Mouse (Mus musculus) brown adipose tissue, adult 24 weeks (tissue): ENCODE measurements around the gene Ttyh3. TPM values are rescaled to one million over a fixed set of nuclear protein-coding genes. Genes with fewer than 3 reads are reported as not detected.
A peak's percentile ranks its signal among the peaks of the same experiment; 100 is the strongest.

Experiments used
- H3K27ac ChIP-seq: fragments of 200-500 bp; replicated peaks from 2 replicates; pipeline ENCODE4 v1.5.1; 2012; ENCODE audit warnings: low read depth, mild to moderate bottlenecking, low read length
- H3K4me1 ChIP-seq: fragments of 200-500 bp; 2 replicates; pipeline ENCODE4 v1.6.1; 2012; ENCODE audit warnings: low read length, mixed read lengths; ENCODE audit not compliant: control insufficient read depth, insufficient read depth, insufficient read length
- H3K4me3 ChIP-seq: fragments of 200-500 bp; 2 replicates; pipeline ENCODE4 v1.5.1; 2012; ENCODE audit warnings: low read depth, mild to moderate bottlenecking, low read length, moderate library complexity; ENCODE audit not compliant: insufficient read depth
- polyA plus RNA-seq: library from polyadenylated mRNA; stranded (reverse); fragments of >200 nt; gene quantifications from 2 replicates; pipeline ENCODE4 v1.2.4, GENCODE M21; 2012; ENCODE audit not compliant: missing spikeins, insufficient read depth, insufficient read length

Gene Ttyh3
- polyA plus RNA-seq, 1 experiment: 4.8 TPM

GRCm38 (mm10) chr5:140644263-140644662, 4.6 kb downstream of the Ttyh3 start:
- H3K4me1 ChIP-seq: peaks cover 20% of the 10 kb centered on the region
- H3K27ac ChIP-seq: no peak overlapping the region
- H3K4me3 ChIP-seq: no peak overlapping the region

- Histone ChIP-seq H3K27ac (peak overlapping the region; percentile 59), H3K4me3 (no peak overlapping the region), H3K4me1 (peaks cover 22% of the 10 kb centered on the region)
These were observed 6.8 kb downstream of the Ttyh3 start for GRCm38 (mm10) chr5:140642076-140642475.

DNA sequence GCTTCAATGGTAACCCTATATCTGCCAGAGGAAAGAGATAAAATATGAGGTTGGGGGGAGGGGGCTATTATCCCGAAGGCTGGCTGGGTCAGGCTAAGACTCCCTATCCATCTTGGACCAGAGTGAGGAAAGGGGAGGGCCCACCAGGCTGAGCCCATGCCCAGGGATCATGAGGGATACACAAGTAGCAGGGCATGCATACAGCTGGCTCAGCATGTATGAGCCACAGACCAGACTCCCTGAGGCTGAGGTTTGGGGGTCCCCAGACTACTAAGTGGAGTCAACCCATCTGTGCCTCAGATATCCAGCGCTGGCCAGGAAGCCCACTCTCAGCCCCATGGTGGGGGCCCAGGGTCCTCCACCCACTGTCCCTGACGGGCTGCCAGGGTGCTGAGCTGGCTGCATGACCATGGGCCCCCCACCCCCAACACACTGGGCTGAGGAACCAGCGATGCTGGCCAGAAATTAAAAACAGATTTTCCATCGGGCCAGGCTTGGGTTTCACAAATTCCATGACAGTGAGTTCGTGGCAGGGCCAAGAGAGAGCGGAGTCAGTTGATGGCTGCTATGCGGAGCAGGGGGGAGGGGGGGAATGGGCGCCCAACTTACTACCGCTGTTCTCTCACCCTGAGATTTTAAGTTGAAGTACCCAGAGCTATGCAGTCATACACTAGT, 7.4 kb downstream of the Ttyh3 start:
- Histone ChIP-seq H3K4me1 (peaks cover 25% of the 10 kb centered on the region), H3K4me3 (no peak overlapping the region), H3K27ac (peak overlapping the region; percentile 50)

DNA sequence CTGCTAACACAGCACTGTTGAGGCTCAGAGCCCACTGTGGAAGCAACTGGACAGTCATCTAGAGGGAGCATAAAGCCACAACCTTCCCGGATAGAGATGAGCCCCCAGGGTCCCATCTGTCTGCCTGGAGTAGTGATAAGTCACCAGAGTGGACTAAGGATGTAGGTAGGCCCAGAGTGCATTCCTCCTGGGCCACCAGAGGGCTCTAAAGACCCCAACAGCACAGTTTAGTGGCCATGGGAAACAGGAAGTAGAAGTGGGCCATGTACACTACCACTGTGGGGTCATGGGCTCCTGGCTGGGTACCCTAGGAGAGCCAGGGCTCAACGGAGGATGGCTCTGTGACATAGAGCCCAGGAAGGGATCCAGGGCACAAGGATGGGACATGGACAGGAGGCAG, 8.0 kb downstream of the Ttyh3 start:
- no peak overlapping the region for H3K4me3 ChIP-seq
- H3K4me1 ChIP-seq: peaks cover 26% of the 10 kb centered on the region
- H3K27ac ChIP-seq: no peak overlapping the region

DNA sequence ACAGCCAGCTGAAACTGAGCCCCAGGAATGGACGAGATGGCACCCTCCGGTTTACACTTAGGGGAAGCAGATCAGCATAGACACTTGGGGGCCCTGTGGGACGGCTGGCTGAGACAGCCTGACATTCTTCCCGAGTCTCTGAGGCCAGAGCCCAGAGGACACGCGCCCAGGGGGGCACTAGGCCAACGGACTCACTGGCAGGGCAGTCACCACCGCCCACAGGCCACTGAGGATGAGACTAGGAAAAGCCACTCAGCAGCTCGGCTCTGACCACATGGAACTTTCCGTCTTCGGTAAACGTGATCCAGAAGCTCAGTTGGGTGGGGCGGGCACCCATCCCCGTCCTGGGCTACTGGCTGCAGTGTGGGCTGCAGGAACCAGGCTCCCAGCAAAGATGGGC, 9.0 kb downstream of the Ttyh3 start:
- peaks cover 26% of the 10 kb centered on the region for H3K4me1 ChIP-seq
- H3K27ac ChIP-seq: 0 out of 2 replicates have a peak overlapping the region, but pooled peaks have one; percentile 5
- H3K4me3 ChIP-seq: no peak overlapping the region

- peaks cover 23% of the 10 kb centered on the region for H3K4me1 ChIP-seq
- H3K27ac ChIP-seq: no peak overlapping the region
- H3K4me3 ChIP-seq: no peak overlapping the region
These were observed 9.5 kb downstream of the Ttyh3 start for GRCm38 (mm10) chr5:140639312-140639711.

DNA sequence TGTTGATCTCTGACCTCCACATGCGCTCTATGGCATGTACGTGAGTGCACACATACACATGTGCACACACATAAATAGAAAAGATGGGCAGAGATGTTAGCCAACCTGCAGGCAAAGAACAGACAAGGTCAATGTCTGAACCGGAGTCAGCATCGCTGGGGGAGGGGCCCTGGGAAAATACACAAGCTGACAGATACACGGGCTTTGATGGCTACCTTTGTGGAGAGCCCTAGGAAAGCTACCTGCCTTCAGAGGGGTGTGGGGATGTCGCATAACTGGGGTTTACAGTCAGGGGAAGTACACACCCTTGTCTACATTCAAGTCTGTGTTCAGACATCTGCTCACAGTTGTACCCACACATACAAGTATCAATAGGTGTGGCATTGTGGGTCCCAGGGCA, 10.3 kb downstream of the Ttyh3 start:
- Histone ChIP-seq H3K27ac (no peak overlapping the region), H3K4me3 (no peak overlapping the region), H3K4me1 (peaks cover 23% of the 10 kb centered on the region)

GRCm38 (mm10) chr5:140637989-140638388, 10.8 kb downstream of the Ttyh3 start:
- Histone ChIP-seq H3K27ac (no peak overlapping the region), H3K4me1 (peaks cover 23% of the 10 kb centered on the region), H3K4me3 (no peak overlapping the region)

DNA sequence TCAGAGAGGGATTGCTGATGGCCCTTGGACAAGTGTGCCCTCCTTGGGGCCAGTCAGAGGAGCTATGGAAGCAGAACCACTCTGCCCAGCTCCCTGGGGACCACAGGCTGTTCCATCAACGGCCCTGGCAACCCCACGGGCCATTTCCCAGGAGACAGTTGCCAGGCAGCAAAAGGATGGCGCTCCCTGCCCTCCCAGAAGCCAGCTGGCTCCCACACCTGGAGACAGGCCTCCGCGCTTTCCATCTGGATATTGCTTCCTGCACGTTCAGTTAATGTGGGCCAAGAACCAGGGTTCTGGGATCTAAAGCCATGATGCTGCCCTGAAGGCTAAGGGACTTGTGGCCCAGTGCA, 11.8 kb downstream of the Ttyh3 start:
- no peak overlapping the region for H3K4me3 ChIP-seq
- peak overlapping the region; percentile 75 for H3K27ac ChIP-seq
- peaks cover 23% of the 10 kb centered on the region for H3K4me1 ChIP-seq

DNA sequence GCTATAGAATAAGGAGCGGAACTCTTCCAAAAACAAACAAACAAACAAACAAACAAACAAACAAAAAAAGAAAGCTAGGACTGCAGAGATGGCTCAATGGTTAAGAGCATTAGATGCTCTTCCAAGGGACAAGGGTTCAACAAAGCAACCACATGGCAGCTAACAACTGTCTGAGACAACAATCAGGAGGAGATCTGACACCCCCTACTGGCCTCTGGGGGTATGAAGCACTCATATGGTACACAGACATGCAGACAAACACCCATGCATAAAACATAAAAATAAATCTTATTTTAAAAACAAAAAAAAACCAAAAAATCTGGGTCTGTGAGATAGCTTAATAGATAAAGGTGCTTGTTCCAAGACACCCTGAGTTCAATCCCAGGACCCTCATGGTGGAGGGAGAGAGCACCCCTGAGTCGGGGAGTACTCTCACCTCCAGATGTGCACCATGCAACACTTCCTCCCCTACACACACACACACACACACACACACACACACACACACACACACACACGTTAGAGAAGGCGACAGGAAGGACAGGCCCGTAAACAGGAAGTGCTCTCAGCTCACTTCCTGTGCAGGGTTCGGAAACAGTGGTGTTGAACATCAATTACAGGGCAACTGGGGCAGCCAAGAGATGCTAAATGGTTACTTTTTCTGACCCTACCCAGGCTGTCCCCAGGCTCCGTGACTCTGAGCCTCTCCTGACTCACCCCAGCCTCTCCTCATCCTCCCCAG, 12.3 kb downstream of the Ttyh3 start:
- peak overlapping the region; percentile 75 for H3K27ac ChIP-seq
- no peak overlapping the region for H3K4me3 ChIP-seq
- peaks cover 23% of the 10 kb centered on the region for H3K4me1 ChIP-seq

DNA sequence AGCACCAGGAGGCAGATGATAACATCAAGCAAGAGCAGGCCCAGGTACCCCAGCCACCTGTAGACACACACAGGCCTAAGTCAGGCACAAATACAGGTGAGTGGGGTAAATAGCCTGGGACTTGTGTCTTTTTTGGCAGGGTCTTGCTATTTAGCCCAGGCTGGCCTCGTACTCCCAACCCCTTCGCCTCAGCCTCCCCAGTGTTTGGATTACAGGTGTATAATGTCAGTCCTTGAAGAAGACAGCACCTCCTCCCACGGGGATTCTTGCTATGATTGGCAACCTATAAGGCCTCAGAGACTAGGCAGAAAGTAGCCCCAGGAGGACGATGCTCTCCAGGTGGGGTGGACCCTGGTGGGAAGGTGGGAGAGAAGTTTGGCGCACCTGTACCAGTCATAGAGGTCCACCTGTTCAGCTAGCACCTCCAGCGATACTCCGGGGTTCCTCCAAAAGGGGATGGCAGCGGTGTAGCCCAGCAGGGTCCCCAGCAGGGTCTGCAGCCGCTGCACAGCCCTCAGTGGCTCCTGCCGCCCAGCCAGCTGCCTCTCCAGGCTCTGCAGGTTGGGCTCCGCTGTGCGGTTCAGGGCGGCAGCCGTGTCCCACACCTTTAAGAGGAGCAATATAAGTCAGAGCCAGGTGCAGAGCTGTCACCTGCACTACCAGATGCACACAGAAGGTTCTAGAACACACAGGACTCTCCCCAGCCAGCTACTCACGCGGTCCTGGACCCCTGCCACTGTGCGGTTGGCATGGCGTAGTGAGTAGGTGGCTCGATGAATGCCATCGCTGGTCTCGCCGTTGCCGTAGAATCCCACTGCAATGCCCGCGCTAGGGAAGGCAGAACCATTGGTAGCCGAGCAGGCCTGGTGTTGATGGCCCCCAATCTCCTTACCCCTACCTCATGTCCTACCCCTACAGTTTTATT, 13.8 kb downstream of the Ttyh3 start:
- no peak overlapping the region for H3K4me3 ChIP-seq
- H3K27ac ChIP-seq: no peak overlapping the region
- H3K4me1 ChIP-seq: peaks cover 13% of the 10 kb centered on the region

DNA sequence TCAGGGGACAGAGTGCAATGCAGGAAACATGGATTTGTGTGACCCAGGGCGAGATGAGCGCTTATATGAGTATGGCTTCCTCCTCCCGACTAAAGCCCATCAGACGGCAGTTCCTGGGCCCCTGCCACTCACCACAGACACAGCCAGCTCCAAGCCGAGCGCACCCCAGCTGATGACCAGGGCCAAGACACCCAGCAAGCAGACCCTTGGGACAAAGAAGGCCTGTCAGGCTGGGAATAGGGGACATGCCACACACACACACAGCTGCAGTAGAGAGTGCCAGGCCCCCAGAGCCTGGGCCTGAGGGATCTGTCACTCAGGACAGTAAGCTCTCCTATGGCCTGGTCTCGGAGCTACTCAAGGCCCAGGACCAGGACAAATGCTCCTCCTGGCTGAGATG, 15.4 kb downstream of the Ttyh3 start:
- no peak overlapping the region for H3K27ac ChIP-seq
- H3K4me1 ChIP-seq: peaks cover 13% of the 10 kb centered on the region
- no peak overlapping the region for H3K4me3 ChIP-seq

GRCm38 (mm10) chr5:140628995-140629394, 19.8 kb downstream of the Ttyh3 start:
- Histone ChIP-seq H3K27ac (no peak overlapping the region), H3K4me1 (no peaks in the 10 kb centered on the region)

GRCm38 (mm10) chr5:140627580-140627979, 21.3 kb downstream of the Ttyh3 start:
- no peaks in the 10 kb centered on the region for H3K4me1 ChIP-seq
- H3K4me3 ChIP-seq: no peak overlapping the region
- no peak overlapping the region for H3K27ac ChIP-seq

More at GRCm38 (mm10) chr5:140628995-140629394, 19.8 kb downstream of the Ttyh3 start:
- H3K4me3 ChIP-seq: no peak overlapping the region

DNA sequence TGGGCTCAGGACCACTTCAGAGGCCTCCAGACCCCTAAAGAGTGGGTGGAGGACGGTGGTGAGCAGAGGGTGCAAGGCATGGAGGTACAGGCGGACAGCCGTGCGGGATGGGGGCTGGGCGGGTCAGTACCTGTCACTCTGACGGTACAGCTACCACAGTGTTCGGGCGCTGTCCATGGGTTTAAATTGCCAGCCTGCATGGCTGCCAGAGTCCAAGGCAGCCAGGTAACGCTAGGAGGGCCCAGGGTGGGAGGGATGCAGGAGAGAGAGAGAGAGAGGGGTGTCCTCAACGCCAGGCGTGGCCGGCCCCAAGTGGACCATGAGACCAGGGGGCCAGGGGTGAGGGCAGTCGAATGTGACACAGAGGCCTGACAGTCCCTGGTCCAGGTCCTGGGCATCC, 23.9 kb downstream of the Ttyh3 start:
- Histone ChIP-seq H3K4me1 (no peaks in the 10 kb centered on the region), H3K4me3 (no peak overlapping the region), H3K27ac (no peak overlapping the region)
